Mouse (Mus musculus): ENCODE results near the gene Rft1. TPM values are rescaled to one million over a fixed set of nuclear protein-coding genes. Genes with fewer than 3 reads are reported as not detected.

Rft1 gene
- polyA plus RNA-seq, 1 experiment from 2014 or later = 11.6 TPM

- ATAC-seq (ENCODE audit: insufficient read depth, low FRiP score, low TSS enrichment) = no peak
- DNase-seq (ENCODE audit: low spot score) = no peak
- Histone ChIP-seq H3K36me3 (ENCODE audit: control insufficient read depth, insufficient read depth, low read length) (no peaks in the 10 kb centered on the region), H3K4me1 (ENCODE audit: control insufficient read depth, insufficient read depth, low read length) (no peaks in the 10 kb centered on the region), H3K27ac (ENCODE audit: low read depth, low read length) (no peak overlapping the region), H3K27me3 (ENCODE audit: control insufficient read depth, insufficient read depth, low read length) (no peaks in the 10 kb centered on the region), H3K4me2 (ENCODE audit: low read depth) (no peak overlapping the region), H3K9me3 (ENCODE audit: control insufficient read depth, low read length) (no peaks in the 10 kb centered on the region), H3K4me3 (ENCODE audit: low read depth, low read length) (no peak overlapping the region), H3K9ac (ENCODE audit: low read length) (no peak overlapping the region)
- 52% methylated on average over 2 of the region's 2 CpGs for WGBS
Measured at GRCm38 (mm10) chr14:30616751-30617150, 37.4 kb upstream of the Rft1 start.

GRCm38 (mm10) chr14:30618746-30619275, 35.3 kb upstream of the Rft1 start:
- no peak overlapping the region for H3K4me2 ChIP-seq (ENCODE audit: low read depth)
- no peaks in the 10 kb centered on the region for H3K27me3 ChIP-seq (ENCODE audit: control insufficient read depth, insufficient read depth, low read length)
- H3K4me3 ChIP-seq (ENCODE audit: low read depth, low read length) = no peak overlapping the region
- no peak overlapping the region for H3K9ac ChIP-seq (ENCODE audit: low read length)
- DNase-seq (ENCODE audit: low spot score) (no peak), ATAC-seq (ENCODE audit: insufficient read depth, low FRiP score, low TSS enrichment) (no peak)
- 84% methylated on average over 2 of the region's 2 CpGs for WGBS
- H3K36me3 ChIP-seq (ENCODE audit: control insufficient read depth, insufficient read depth, low read length) = no peaks in the 10 kb centered on the region
- H3K9me3 ChIP-seq (ENCODE audit: control insufficient read depth, low read length) = no peaks in the 10 kb centered on the region
- 0 out of 2 replicates have a peak, but pooled peaks cover 1% of the 10 kb centered on the region for H3K4me1 ChIP-seq (ENCODE audit: control insufficient read depth, insufficient read depth, low read length)
- no peak overlapping the region for H3K27ac ChIP-seq (ENCODE audit: low read depth, low read length)

- no peak for ATAC-seq (ENCODE audit: insufficient read depth, low FRiP score, low TSS enrichment)
- 86% methylated on average over 7 of the region's 7 CpGs for WGBS
- Histone ChIP-seq H3K4me3 (ENCODE audit: low read depth, low read length) (no peak overlapping the region), H3K27me3 (ENCODE audit: control insufficient read depth, insufficient read depth, low read length) (no peaks in the 10 kb centered on the region), H3K36me3 (ENCODE audit: control insufficient read depth, insufficient read depth, low read length) (no peaks in the 10 kb centered on the region), H3K9me3 (ENCODE audit: control insufficient read depth, low read length) (no peaks in the 10 kb centered on the region), H3K4me2 (ENCODE audit: low read depth) (no peak overlapping the region), H3K4me1 (ENCODE audit: control insufficient read depth, insufficient read depth, low read length) (peaks cover 5% of the 10 kb centered on the region; the same call in 1 of the 2 replicates), H3K27ac (ENCODE audit: low read depth, low read length) (no peak overlapping the region), H3K9ac (ENCODE audit: low read length) (no peak overlapping the region)
- no peak for DNase-seq (ENCODE audit: low spot score)
Measured at GRCm38 (mm10) chr14:30619982-30620578, 34.1 kb upstream of the Rft1 start.

GRCm38 (mm10) chr14:30622130-30622529, 32.0 kb upstream of the Rft1 start:
- peaks cover 12% of the 10 kb centered on the region for H3K4me1 ChIP-seq (ENCODE audit: control insufficient read depth, insufficient read depth, low read length)
- DNase-seq (ENCODE audit: low spot score) = no peak
- no peaks in the 10 kb centered on the region for H3K27me3 ChIP-seq (ENCODE audit: control insufficient read depth, insufficient read depth, low read length)
- no peak overlapping the region for H3K27ac ChIP-seq (ENCODE audit: low read depth, low read length)
- WGBS = 86% methylated on average over 7 of the region's 7 CpGs
- H3K4me2 ChIP-seq (ENCODE audit: low read depth) = no peak overlapping the region
- no peaks in the 10 kb centered on the region for H3K36me3 ChIP-seq (ENCODE audit: control insufficient read depth, insufficient read depth, low read length)
- no peaks in the 10 kb centered on the region for H3K9me3 ChIP-seq (ENCODE audit: control insufficient read depth, low read length)
- no peak for ATAC-seq (ENCODE audit: insufficient read depth, low FRiP score, low TSS enrichment)
- no peak overlapping the region for H3K9ac ChIP-seq (ENCODE audit: low read length)
- no peak overlapping the region for H3K4me3 ChIP-seq (ENCODE audit: low read depth, low read length)

- no peak overlapping the region for H3K27ac ChIP-seq (ENCODE audit: low read depth, low read length)
- H3K27me3 ChIP-seq (ENCODE audit: control insufficient read depth, insufficient read depth, low read length) = no peaks in the 10 kb centered on the region
- no peak overlapping the region for H3K4me2 ChIP-seq (ENCODE audit: low read depth)
- DNase-seq (ENCODE audit: low spot score) (no peak), ATAC-seq (ENCODE audit: insufficient read depth, low FRiP score, low TSS enrichment) (no peak)
- no peak overlapping the region for H3K9ac ChIP-seq (ENCODE audit: low read length)
- 90% methylated on average over 8 of the region's 8 CpGs for WGBS
- peaks cover 12% of the 10 kb centered on the region for H3K4me1 ChIP-seq (ENCODE audit: control insufficient read depth, insufficient read depth, low read length)
- H3K36me3 ChIP-seq (ENCODE audit: control insufficient read depth, insufficient read depth, low read length) = no peaks in the 10 kb centered on the region
- no peak overlapping the region for H3K4me3 ChIP-seq (ENCODE audit: low read depth, low read length)
- no peaks in the 10 kb centered on the region for H3K9me3 ChIP-seq (ENCODE audit: control insufficient read depth, low read length)
Measured at GRCm38 (mm10) chr14:30622556-30622955, 31.6 kb upstream of the Rft1 start.

GRCm38 (mm10) chr14:30624277-30624721, 29.9 kb upstream of the Rft1 start:
- peak overlapping the region; percentile 60; the same call in 1 of the 2 replicates for H3K4me3 ChIP-seq (ENCODE audit: low read depth, low read length)
- H3K4me1 ChIP-seq (ENCODE audit: control insufficient read depth, insufficient read depth, low read length) = peaks cover 12% of the 10 kb centered on the region
- DNase-seq (ENCODE audit: low spot score) = no peak
- H3K4me2 ChIP-seq (ENCODE audit: low read depth) = peak overlapping the region; percentile 59
- no peaks in the 10 kb centered on the region for H3K36me3 ChIP-seq (ENCODE audit: control insufficient read depth, insufficient read depth, low read length)
- 64% methylated on average over 8 of the region's 8 CpGs for WGBS
- H3K27me3 ChIP-seq (ENCODE audit: control insufficient read depth, insufficient read depth, low read length) = no peaks in the 10 kb centered on the region
- H3K9me3 ChIP-seq (ENCODE audit: control insufficient read depth, low read length) = no peaks in the 10 kb centered on the region
- no peak overlapping the region; the same call in 1 of the 2 replicates for H3K9ac ChIP-seq (ENCODE audit: low read length)
- ATAC-seq (ENCODE audit: insufficient read depth, low FRiP score, low TSS enrichment) = no peak
- H3K27ac ChIP-seq (ENCODE audit: low read depth, low read length) = no peak overlapping the region

GRCm38 (mm10) chr14:30625131-30625807, 28.9 kb upstream of the Rft1 start:
- Histone ChIP-seq H3K4me2 (ENCODE audit: low read depth) (peak overlapping the region; percentile 59), H3K9me3 (ENCODE audit: control insufficient read depth, low read length) (no peaks in the 10 kb centered on the region), H3K4me1 (ENCODE audit: control insufficient read depth, insufficient read depth, low read length) (peaks cover 12% of the 10 kb centered on the region), H3K4me3 (ENCODE audit: low read depth, low read length) (peak overlapping the region; percentile 60), H3K27ac (ENCODE audit: low read depth, low read length) (no peak overlapping the region), H3K36me3 (ENCODE audit: control insufficient read depth, insufficient read depth, low read length) (no peaks in the 10 kb centered on the region), H3K9ac (ENCODE audit: low read length) (peak overlapping the region; percentile 70), H3K27me3 (ENCODE audit: control insufficient read depth, insufficient read depth, low read length) (no peaks in the 10 kb centered on the region)
- DNase-seq (ENCODE audit: low spot score) (peak; percentile 44), ATAC-seq (ENCODE audit: insufficient read depth, low FRiP score, low TSS enrichment) (peak; percentile 29; the same call in 1 of the 2 replicates)
- under 1% methylated on average over 39 of the region's 39 CpGs for WGBS

GRCm38 (mm10) chr14:30625856-30626726, 28.1 kb upstream of the Rft1 start, which contains the start of gene Prkcd:
Gene Prkcd, minus strand, starts transcription at chr14:30626210.
- Histone ChIP-seq H3K9ac (ENCODE audit: low read length) (peak within 1 kb of the TSS; percentile 70), H3K27ac (ENCODE audit: low read depth, low read length) (no peak within 1 kb of the TSS), H3K4me3 (ENCODE audit: low read depth, low read length) (peak within 1 kb of the TSS; percentile 60), H3K9me3 (ENCODE audit: control insufficient read depth, low read length) (no peaks in the 10 kb centered on the region), H3K4me1 (ENCODE audit: control insufficient read depth, insufficient read depth, low read length) (peaks cover 12% of the 10 kb centered on the region), H3K4me2 (ENCODE audit: low read depth) (peak within 1 kb of the TSS; percentile 59), H3K36me3 (ENCODE audit: control insufficient read depth, insufficient read depth, low read length) (no peaks in the 10 kb centered on the region), H3K27me3 (ENCODE audit: control insufficient read depth, insufficient read depth, low read length) (no peaks in the 10 kb centered on the region)
- peak; percentile 60 for ATAC-seq (ENCODE audit: insufficient read depth, low FRiP score, low TSS enrichment)
- WGBS = under 1% methylated on average over 65 of the region's 71 CpGs
- peak; percentile 83 for DNase-seq (ENCODE audit: low spot score)
